Mouse (Mus musculus) T-cell, adult 2 months (primary cell): ENCODE measurements around the gene Glce.
A peak's percentile ranks its signal among the peaks of the same experiment; 100 is the strongest.

Source experiments
- DNase-seq: peaks from one replicate; pipeline ENCODE4 v3.0.0; 2022; ENCODE audit warnings: low spot score

The Glce gene

DNA sequence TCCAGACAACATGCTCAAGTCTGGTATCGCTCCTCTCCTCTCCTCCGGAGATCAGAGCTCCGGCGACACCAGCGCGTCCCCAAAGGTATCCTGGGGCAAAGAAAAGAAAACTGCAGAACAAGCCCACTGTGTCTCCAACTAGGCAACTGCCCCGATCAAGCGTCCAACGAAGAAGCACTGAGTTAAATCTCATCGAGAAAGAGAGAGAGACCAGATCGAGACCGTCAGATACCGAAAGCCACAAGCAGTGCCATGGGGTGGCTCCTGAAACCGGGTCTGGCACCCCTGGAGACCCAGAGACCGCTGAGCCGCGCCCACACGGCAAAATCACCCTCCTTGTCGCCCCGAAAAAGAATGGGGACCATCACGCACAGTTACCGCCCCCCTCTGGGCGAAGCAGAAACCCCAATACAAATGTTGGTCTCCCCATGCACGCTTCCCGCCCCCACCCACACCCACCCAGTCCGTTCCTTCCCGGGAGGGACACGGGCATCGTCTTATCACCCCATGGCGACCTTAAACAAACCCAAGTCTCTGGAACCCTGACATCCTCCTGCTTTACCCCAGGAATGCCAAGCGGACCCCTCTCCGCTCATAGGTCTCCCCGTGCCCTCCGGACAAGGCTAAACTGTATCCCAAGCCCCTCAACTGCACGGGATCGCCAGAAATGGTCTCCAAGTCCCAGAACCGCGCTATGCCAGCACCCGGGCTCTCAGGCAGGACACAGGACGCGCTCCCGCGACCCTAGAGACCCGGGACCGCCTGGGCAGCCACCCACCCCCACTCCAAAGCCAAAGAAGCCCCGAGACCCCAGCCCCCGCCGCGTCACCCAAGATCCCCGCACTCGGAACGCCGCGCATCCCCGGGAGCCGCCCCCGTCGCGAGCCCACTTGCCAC lies 656 bp downstream of the Glce start:
- peak; percentile 32 for DNase-seq

DNA sequence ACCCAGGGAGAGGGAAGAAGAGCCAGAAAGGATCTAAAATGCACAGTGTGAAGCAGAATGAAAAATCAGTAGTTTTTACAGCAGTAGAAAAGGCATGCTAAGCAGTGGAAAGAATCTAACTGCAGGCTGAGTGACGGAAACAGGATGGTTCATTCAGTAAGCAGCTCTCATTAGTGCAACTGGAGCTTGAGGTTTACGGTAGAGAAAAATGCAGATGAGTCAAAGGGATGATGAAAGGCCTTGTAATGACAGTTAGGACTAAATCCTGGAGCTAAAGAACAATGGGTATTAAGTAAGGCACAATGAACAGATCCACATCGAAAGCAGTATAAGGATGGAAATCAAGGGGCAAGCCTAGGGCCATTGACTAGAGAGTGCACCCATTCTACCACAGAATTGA lies 3.7 kb downstream of the Glce start:
- no peak for DNase-seq

DNA sequence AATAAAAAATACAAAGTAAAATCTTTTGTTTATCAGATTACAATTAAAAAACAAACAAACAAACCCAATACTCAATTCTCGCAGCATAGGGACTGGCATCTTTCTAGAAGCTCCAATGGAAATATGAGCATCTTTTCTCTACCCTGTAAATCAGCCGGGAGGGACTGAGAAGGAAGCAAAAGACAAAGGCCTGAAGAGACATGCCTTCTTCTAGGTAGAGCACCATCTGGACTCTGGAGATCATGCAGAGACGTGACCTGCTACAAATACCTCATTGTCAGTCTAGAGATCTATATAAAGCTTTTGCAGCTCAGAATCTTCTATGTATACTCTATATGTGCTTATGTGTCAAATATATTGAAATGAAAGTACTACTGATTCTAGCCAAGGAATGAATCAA lies 6.6 kb downstream of the Glce start:
- no peak for DNase-seq

DNA sequence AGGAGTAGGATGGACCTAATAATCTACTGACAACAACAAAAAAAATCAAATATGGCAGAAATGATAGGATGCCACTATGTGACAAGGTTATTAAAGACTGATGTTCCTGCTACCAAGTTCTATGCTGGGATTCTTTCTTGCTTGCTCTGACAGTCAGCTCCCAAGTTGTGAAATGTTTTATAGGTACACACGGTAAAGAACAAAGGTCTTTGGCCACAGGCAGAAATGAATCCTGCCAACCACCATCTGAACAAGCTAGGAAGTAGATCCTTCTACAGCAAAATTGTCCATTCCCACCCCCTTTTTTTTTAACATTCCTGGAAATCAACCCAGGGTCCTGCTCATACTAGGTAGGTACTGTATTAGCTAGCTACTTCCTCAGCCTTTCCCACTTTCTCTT lies 25.9 kb downstream of the Glce start:
- DNase-seq = no peak

DNA sequence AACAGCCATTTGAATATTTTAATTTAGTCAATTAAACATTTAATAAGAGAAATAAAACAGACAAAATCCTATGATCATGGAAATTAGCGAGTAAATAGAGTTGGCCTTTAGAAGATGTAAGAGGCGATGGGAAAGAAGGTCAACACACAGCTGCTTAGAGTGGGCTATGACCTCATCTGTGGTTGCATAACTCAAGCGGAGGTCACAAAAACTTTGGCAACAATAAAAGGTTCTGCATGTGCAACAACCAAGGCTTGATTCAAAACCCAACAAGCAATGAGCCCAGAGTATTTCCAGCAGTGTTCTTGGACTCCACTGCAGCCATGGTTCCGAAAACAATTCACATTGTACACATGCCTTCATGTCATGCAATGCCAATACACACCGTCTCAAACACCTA lies 30.9 kb downstream of the Glce start:
- no peak for DNase-seq

DNA sequence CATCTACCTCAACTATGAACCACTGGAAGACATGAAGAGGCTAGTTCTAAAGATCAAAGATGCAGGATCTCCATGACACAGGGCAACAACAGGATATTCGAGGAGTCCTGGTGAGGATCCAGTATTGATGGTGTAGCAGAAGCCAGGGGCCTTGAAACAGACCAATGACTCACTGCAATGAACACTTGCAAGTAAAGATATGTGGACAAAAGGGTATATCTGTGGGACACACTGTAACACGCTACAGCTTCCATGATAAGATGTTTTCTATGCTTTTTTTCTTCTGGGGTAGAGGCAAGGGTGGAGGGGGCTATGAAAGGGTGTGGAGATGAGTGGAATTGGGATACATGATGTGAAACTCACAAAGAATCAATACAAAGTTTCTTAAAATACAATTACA lies 36.9 kb downstream of the Glce start:
- no peak for DNase-seq

DNA sequence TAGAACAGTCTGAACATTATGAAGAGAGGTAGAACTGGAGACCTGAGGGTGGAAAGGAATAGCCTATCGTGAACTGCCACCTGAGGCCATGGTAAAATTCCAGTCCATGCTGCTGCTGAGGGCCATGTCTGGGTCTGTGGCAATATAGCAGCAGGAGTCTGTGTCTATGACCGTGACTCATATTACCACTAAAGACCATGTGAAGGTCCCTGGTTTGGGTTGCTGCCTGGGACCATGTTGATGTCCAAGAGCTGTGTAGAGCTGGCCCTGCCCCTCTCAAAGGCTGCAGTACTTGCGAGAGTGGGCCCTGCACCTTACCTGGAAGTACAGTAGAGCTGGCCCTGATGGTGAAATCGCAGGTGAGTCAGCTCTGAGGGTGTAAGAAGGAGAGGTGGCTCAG lies 37.6 kb downstream of the Glce start:
- no peak for DNase-seq

DNA sequence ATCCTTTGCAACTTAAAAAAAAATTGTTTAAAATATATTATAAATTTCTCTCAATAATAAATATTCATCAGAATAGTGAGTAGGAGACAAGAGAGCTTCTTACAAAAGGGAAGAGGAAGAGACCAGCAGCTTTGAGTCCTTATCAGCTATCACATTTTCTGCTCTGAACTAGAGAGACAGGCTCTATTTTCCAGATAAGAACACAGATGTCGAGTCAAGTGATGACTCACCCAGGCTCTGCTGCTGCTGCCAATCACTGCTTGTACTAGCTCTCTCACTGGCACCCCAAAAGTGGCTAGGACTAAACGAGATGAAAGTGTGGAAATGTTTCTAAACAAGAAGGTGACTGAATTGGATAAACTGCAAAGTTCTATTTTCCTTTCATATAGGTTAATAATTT lies 39.5 kb downstream of the Glce start:
- no peak for DNase-seq

DNA sequence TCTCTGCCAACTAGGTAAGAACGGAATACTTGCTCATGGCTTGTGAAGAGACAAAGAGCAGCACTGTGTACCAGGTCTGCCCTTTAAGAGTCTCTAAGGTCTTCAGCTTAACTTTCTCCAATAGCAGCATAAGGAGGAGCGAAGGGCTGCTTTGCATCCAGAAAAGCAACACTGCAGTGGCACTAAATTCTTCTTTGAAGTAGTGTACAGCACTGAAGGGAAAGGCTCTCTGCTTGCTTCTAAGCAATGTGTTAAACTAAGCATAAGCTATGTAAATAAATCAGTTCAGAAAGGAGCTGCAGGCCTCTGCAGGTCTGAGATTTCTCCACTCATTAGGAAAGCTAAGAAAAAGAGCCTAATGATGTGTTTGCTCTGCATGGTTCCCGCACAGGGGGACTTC lies 40.9 kb downstream of the Glce start:
- DNase-seq = no peak

DNA sequence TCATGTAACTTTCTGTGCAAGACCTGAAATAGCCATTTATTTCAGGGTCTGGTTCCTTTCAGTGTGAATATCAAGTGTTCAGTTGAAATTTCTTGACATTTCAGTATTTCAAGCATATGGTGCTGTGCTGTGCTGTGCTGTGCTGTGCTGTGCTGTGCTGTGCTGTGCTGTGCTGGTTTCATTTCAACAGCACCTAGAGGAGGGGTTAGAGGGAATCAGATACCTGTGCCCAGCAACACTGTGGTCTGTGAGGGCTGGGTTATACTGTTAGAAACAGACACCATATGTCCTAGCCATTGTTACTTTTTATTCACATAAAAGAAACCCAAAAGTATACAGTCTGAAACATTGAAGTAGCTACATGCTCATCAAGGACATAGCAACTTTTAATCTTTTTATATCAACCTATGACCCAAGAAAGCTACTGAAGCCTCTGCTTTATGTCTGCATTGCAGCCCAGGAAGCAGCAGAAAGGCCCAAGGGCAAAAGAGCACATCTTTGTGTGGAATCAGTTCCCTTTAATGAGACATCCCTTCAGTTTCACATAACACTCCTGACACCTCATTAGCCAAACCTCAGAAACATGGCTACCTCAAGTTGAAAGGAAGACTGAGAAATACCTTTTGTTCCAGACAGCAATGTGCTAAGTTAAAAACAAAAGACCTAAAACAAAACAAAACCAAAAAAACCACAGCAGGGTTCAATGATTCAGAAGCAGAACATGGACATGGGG lies 42.3 kb downstream of the Glce start:
- peak; percentile 15 for DNase-seq

DNA sequence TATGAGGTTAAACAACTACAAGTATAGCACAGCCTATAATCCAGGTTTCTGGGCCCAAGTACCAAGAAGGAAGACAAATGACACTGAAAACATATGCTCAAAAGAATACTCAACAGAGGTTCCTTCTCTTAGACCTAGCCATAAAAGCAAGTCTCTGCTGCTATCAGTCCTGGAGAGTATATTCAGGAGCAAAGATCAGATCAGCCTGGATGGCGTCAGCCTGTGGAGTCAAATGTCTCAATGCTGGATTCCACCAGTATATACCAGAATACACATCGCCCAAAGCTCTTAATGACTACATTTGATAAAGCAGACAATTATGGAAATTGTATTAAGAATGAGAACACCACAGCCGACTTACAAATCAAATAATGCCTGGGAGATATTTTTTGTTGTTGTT lies 60.2 kb downstream of the Glce start:
- no peak for DNase-seq

DNA sequence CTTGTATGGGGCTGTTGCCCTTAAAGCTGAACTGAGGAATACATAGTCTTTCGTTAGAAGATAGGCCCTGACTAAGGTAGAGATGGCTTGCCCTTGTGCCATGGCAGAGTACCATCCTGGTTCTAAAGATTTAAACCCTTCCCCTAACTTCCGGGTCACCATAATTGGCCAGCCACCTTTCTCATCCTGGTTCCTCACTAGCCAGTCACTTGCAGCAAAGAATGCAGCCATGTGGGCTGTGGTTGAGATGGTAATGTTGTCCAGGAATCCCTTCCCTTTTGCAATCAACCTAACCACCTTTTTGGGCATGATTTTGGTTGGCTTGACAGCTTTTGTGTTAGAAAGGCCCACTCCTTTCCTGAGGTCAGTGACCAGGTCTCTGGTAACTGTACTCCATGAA lies 62.0 kb downstream of the Glce start:
- no peak for DNase-seq

DNA sequence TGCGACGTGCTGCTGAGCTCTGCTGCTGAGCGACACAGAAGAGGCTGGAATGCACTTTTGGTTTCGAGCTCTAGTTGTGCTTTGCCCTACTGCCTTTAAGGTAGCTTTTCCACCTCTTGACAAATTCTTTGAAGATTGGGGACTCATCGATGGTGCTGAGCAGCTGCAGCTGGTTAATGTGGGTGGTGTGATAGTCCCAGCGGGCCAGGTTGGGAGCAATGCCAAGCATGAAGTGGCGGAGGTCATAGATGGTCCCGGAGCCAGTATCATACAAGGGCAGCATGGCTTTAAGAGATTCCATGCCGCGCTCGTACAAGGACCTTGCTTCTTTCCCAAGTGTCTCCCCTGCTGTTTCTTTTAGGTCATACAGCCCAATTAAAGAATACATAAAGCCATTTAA lies 62.5 kb downstream of the Glce start:
- DNase-seq = no peak

DNA sequence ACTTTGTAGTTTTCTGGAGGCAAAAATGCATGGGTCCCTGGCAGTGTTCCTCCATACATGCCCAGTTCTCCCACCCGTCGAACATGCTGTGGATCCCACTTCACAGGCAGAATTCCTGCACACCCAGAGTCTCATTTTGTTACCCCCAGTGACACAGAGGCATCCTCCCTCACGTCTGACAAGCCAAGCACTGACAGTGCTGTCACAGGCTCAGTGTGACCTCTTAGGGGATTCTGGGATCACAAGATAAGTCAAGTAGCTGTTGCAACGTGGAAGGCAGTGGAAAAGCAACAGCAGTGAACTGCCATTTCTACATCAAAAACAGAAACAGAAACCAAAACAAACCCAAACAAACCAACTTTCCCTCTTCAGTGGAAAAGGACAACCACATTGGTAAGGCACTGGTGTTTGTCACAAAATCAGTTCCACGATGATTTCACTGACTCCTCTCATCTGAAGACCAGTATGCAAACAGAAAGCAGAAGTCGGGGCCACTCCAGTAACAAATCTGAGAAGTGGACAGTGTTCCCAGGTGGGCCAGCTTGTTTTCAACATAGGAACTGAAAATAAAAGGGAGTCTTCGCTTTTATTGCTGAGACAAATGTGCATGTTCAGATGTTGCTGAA lies 64.5 kb downstream of the Glce start:
- DNase-seq = no peak

DNA sequence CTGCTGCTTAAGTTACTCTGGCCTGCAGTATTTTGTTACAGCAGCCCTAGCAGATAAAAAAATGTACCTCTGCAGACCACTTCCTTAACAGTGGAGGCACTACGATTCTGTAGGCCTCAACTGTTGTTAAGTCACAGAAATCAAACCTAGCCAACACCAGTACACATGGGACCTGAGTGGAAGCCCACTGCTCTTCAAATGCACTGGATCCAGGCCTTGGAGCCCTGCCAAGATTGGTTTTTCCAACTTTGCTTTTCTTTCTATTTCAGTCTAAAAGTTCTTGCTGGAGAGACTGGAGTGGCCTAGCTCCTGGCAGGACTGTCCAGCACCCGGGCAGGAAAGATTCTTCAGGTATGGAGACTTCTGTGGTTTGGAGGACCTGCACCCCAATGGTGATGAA lies 66.2 kb downstream of the Glce start:
- DNase-seq = no peak

DNA sequence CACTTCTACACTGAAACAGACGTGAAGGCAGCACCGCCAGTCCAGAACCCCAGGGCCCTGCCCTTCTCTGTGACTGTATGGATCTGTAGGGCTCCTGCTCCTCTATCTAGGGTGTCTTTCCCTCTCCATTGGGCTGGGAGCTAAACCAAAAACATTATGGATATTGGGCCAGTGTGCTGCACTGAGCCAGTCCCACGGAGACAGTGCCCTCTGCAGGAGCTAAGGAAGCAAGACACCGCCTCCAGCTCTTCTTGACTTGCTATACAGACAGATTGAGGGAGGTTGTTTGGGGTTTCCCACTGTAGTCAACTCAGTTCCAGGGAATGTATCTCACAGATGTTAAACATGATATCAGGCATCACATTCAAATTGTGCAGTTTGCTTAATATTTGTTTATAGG lies 71.7 kb downstream of the Glce start:
- DNase-seq = no peak

DNA sequence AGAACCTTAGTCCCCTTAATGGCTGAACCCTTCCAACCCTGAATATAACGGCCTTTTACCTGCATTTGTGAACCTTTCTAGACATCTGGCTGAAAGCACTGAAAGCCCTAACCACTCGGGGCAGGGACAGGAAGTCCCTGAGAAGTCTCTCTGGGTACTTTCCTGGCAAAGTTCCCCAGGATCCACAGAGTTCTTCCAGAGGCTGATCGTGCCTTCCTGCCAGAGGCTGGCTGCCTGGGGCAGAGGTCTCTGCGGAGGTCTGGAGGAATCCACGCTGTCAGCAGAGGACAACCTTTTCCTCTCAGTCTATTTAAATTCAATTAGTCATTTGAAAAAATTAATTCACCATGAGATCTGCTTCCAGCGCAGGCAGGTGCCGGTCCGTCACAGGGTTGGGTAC lies 73.3 kb downstream of the Glce start:
- no peak for DNase-seq

DNA sequence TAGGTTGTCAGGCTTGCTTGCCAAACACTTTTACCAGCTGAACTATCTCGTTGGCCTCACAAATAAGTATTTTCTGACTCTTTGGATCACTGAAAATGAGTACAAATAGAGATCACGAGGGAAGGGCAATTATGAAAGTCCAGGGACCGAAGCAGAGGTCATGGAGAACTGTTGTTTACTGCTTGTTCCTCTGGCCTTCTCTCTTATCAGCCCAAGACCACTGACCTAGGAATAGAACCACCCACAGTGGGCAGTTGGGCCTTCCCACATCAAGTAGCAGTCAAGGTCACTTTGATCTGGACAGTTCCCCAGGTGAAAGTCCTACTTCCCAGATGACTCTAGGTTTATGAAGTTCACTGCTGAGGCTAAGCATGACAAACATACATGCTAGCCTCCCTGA lies 80.3 kb downstream of the Glce start:
- no peak for DNase-seq

DNA sequence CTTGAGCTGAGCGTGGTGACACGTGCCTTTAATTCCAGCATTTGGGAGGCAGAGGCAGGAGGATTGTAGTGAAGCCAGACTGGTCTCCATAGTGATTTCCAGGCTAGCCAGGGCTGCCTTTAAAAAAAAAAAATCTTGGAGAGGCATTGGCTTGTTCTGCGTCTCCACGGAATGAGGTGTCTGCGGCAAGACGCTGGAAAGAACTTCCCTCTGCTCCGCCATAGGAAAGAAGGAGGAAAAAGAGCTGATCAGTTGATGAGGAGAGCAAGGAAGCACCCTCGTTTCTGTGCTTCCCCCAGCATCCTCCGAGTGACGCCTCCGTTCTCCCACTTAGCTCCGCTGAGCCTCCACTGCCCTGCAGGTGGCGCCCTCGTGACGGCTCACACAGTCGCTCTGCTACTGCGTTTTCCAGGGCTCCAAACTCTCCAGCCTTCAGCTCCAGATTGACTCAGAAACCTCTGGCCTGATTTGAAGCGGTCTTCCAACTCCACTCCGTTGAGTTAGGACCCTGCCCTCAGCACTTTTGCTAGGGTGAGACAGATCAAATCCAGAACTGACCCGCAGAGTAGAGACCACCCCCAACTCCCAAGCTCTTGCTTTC lies 82.3 kb downstream of the Glce start:
- peak; percentile 73 for DNase-seq

DNA sequence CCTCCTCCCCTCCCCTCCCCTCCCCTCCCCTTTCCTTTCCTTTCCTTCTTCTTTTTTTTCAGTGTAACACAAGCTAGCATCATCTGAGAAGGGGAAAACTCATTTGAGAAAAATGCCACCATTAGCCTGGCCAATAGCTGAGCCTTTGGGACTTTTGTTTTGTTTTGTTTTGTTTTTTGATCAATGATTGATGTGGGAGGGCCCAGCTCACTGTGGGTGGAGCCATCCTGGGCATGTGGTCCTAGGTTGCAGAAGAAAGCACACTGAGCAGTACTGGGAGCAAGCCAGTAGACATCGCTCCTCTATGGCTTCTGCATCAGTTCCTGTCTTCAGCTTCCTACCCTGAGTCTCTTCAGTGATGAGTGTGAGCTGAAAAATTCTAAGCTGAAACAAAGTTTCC lies 86.6 kb downstream of the Glce start:
- DNase-seq = no peak

DNA sequence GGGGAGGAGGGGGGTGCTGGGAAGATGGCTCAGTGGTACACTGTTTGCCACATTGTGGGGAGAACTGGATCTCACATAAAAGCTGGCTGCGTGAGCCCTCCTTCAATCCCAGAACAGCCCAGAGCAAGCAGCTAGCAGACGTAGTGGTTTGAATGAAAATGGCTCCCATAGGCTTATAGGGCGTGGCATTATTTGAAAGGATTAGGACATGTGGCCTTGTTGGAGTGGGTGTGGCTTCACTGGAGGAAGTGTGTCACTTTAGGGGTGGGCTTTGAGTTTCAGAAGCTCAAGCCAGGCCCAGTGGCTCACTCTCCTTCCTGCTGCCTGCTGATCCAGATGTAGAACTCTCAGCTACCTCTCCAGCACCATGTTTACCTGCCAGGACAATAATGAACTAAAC lies 90.2 kb downstream of the Glce start:
- DNase-seq = no peak

DNA sequence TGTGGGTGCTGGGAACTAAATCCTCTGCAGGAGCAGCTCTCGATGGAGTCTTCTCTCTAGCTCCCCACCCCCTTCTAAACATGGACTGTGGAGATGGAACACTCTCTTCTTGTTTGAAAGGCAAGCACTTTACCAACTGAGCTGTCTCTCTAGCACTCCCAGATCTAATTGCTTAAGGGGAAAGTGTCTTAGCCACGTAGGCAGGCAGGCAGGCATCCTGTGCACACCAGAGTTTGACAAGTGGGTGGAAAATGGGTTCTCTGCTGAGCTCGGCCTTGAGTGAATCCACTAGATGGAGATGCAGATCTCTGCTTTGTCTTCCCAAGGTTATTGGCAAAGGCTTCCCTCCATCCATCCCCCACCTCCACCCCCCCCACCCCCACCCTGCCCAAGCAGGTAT lies 94.4 kb downstream of the Glce start:
- no peak for DNase-seq

DNA sequence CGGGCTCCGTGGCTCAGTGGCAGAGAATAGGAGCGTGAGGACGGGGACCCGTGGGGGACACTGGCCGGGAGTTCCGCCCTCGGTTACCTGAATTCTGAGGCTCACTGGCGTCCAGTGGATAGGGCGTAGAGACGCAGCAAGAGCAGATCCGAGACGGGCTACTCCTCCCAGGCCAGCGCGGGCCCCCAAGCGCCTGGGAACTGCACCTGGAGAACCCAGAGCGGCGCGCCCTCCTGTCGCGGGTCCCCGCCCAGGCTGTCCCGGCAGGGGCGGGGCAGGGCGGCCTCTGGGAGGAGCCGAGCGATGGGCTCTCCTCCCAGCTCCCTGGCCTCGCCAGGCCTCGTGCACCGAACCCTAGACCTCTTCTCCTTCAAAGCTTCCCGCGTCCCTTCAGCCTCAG lies 95.9 kb downstream of the Glce start, which contains the start of gene Paqr5:
Paqr5 (minus strand) TSS at position 257 of the 400 bp plus-strand sequence.
- peak; percentile 16 for DNase-seq
